Mouse (Mus musculus): ENCODE data around the gene Lingo2. TPM values are rescaled to one million over a fixed set of nuclear protein-coding genes. Genes with fewer than 3 reads are reported as not detected.

The Lingo2 gene
- polyA plus RNA-seq, 1 experiment from 2014 or later, result 2.4 TPM

DNA sequence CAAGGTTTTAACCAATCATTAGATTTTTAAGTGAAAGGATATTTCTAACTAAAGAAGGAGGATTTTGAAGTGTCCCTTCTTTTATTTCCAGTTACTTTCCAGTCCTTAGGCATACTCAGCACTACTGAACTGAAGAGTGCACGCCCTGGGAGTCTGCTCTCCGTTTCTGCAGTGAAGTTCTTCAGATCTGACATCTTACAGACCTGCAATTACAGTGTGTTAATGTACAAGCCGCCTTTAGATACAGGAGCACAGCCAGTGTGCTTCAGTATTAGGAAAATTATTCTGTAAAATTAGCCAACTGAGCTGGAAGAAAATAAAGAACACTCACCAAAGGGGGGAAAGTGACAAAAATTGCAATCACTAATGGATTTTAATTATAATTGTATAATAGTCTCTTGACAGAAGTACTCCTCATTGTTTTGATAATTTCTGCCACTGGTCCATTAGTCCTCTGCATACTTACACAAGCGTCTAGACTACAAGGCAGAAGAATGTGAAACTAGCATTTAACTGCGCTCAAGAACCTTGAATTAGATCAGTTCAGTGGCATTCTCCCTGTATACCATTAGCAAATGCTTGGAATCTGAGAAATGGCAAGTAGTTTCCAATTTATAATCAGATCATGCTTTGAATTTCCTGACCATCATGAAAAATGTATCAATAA, 1167.2 kb downstream of the Lingo2 start:
- Histone ChIP-seq H3K27me3 (ENCODE audit: control insufficient read depth, insufficient read depth, low read length) (no peaks in the 10 kb centered on the region), H3K9ac (ENCODE audit: low read length) (no peak overlapping the region), H3K36me3 (ENCODE audit: control insufficient read depth, insufficient read depth, low read length) (no peaks in the 10 kb centered on the region), H3K4me1 (ENCODE audit: control insufficient read depth, insufficient read depth, low read length) (no peaks in the 10 kb centered on the region), H3K9me3 (ENCODE audit: control insufficient read depth, low read length) (no peaks in the 10 kb centered on the region), H3K4me2 (no peak overlapping the region), H3K4me3 (ENCODE audit: low read depth, low read length) (no peak overlapping the region), H3K27ac (ENCODE audit: low read depth, low read length) (no peak overlapping the region)
- ATAC-seq (ENCODE audit: low FRiP score) (no peak), DNase-seq (ENCODE audit: low spot score, missing footprints) (no peak)
- WGBS, result 78% methylated on average over 5 of the region's 5 CpGs

DNA sequence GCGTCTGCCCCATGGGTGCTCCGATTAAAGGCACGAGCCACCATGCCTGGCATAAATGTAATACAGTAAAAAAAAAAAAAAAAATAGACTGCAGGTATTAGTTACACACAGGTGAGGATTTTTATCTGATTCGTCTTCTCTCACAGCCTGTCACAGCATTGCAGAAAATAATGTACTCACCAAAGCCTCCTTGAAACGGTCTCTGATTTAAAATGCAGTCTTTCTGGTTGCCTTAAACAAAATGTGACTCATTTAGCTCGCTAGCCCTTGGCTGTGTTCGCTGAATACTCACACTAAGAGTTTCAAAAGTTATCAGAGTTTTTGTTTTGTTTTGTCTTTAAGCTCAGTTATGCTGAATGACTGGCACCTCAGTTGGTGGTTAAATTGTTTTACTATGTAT, 1180.7 kb downstream of the Lingo2 start:
- H3K9me3 ChIP-seq (ENCODE audit: control insufficient read depth, low read length), result no peaks in the 10 kb centered on the region
- no peak overlapping the region for H3K9ac ChIP-seq (ENCODE audit: low read length)
- H3K4me1 ChIP-seq (ENCODE audit: control insufficient read depth, insufficient read depth, low read length), result peaks cover 4% of the 10 kb centered on the region; the same call in 1 of the 2 replicates
- no peaks in the 10 kb centered on the region for H3K27me3 ChIP-seq (ENCODE audit: control insufficient read depth, insufficient read depth, low read length)
- DNase-seq (ENCODE audit: low spot score, missing footprints) (peak; percentile 51), ATAC-seq (ENCODE audit: low FRiP score) (no peak)
- WGBS, result 68% methylated on average over 7 of the region's 7 CpGs
- H3K4me3 ChIP-seq (ENCODE audit: low read depth, low read length), result no peak overlapping the region
- H3K4me2 ChIP-seq, result no peak overlapping the region
- H3K36me3 ChIP-seq (ENCODE audit: control insufficient read depth, insufficient read depth, low read length), result no peaks in the 10 kb centered on the region
- no peak overlapping the region for H3K27ac ChIP-seq (ENCODE audit: low read depth, low read length)

DNA sequence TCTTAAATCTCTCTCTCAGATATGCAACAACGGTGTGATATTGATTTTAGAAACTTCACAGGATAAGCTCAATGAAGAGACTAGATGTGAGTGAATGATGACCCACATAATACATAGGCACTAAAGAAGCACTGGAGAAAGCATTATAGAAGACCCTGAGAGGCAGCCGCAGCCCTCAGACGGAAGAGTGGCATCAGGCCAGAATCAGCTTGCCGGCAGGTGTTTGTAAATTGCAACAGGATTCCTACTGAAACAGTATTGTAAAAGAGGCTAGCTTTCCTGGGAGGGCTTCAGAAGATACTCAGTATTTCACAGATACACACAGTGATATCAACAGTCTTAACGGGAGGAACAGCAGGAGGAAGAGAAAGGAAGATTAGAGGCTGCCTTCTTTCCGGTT, 1184.6 kb downstream of the Lingo2 start:
- peaks cover 4% of the 10 kb centered on the region; the same call in 1 of the 2 replicates for H3K4me1 ChIP-seq (ENCODE audit: control insufficient read depth, insufficient read depth, low read length)

GRCm38 (mm10) chr4:35761181-35761580, 1190.4 kb downstream of the Lingo2 start:
- Histone ChIP-seq H3K4me3 (ENCODE audit: low read depth, low read length) (no peak overlapping the region), H3K9me3 (ENCODE audit: control insufficient read depth, low read length) (no peaks in the 10 kb centered on the region), H3K36me3 (ENCODE audit: control insufficient read depth, insufficient read depth, low read length) (no peaks in the 10 kb centered on the region), H3K4me1 (ENCODE audit: control insufficient read depth, insufficient read depth, low read length) (no peaks in the 10 kb centered on the region), H3K27me3 (ENCODE audit: control insufficient read depth, insufficient read depth, low read length) (no peaks in the 10 kb centered on the region), H3K4me2 (no peak overlapping the region), H3K27ac (ENCODE audit: low read depth, low read length) (no peak overlapping the region), H3K9ac (ENCODE audit: low read length) (no peak overlapping the region)
- WGBS, result 88% methylated on average over 5 of the region's 5 CpGs
- ATAC-seq (ENCODE audit: low FRiP score), result no peak
- no peak for DNase-seq (ENCODE audit: low spot score, missing footprints)

More for the DNA sequence above, 1184.6 kb downstream of the Lingo2 start:
- WGBS, result 87% methylated on average over 6 of the region's 6 CpGs
- Histone ChIP-seq H3K4me2 (no peak overlapping the region), H3K27ac (ENCODE audit: low read depth, low read length) (no peak overlapping the region), H3K9ac (ENCODE audit: low read length) (no peak overlapping the region), H3K36me3 (ENCODE audit: control insufficient read depth, insufficient read depth, low read length) (no peaks in the 10 kb centered on the region), H3K27me3 (ENCODE audit: control insufficient read depth, insufficient read depth, low read length) (no peaks in the 10 kb centered on the region), H3K4me3 (ENCODE audit: low read depth, low read length) (no peak overlapping the region), H3K9me3 (ENCODE audit: control insufficient read depth, low read length) (no peaks in the 10 kb centered on the region)
- ATAC-seq (ENCODE audit: low FRiP score) (no peak), DNase-seq (ENCODE audit: low spot score, missing footprints) (peak; percentile 14)

GRCm38 (mm10) chr4:35752121-35752860, 1199.3 kb downstream of the Lingo2 start:
- no peaks in the 10 kb centered on the region for H3K36me3 ChIP-seq (ENCODE audit: control insufficient read depth, insufficient read depth, low read length)
- no peak overlapping the region for H3K27ac ChIP-seq (ENCODE audit: low read depth, low read length)
- H3K4me3 ChIP-seq (ENCODE audit: low read depth, low read length), result no peak overlapping the region
- WGBS, result 86% methylated on average over 6 of the region's 6 CpGs
- no peak overlapping the region for H3K9ac ChIP-seq (ENCODE audit: low read length)
- DNase-seq (ENCODE audit: low spot score, missing footprints) (no peak), ATAC-seq (ENCODE audit: low FRiP score) (no peak)
- no peak overlapping the region for H3K4me2 ChIP-seq
- H3K27me3 ChIP-seq (ENCODE audit: control insufficient read depth, insufficient read depth, low read length), result no peaks in the 10 kb centered on the region
- H3K4me1 ChIP-seq (ENCODE audit: control insufficient read depth, insufficient read depth, low read length), result no peaks in the 10 kb centered on the region
- no peaks in the 10 kb centered on the region for H3K9me3 ChIP-seq (ENCODE audit: control insufficient read depth, low read length)

- no peaks in the 10 kb centered on the region for H3K9me3 ChIP-seq (ENCODE audit: control insufficient read depth, low read length)
- no peak overlapping the region for H3K27ac ChIP-seq (ENCODE audit: low read depth, low read length)
- H3K4me3 ChIP-seq (ENCODE audit: low read depth, low read length), result no peak overlapping the region
- H3K9ac ChIP-seq (ENCODE audit: low read length), result no peak overlapping the region
- 63% methylated on average over 6 of the region's 6 CpGs for WGBS
- no peaks in the 10 kb centered on the region for H3K27me3 ChIP-seq (ENCODE audit: control insufficient read depth, insufficient read depth, low read length)
- no peak for ATAC-seq (ENCODE audit: low FRiP score)
- peak; percentile 45 for DNase-seq (ENCODE audit: low spot score, missing footprints)
- no peaks in the 10 kb centered on the region for H3K36me3 ChIP-seq (ENCODE audit: control insufficient read depth, insufficient read depth, low read length)
- H3K4me2 ChIP-seq, result no peak overlapping the region
- no peaks in the 10 kb centered on the region for H3K4me1 ChIP-seq (ENCODE audit: control insufficient read depth, insufficient read depth, low read length)
Measured at GRCm38 (mm10) chr4:35746693-35747092, 1204.9 kb downstream of the Lingo2 start.

- WGBS, result 58% methylated on average over 1 of the region's 1 CpGs
- DNase-seq (ENCODE audit: low spot score, missing footprints), result peak; percentile 6
- Histone ChIP-seq H3K27me3 (ENCODE audit: control insufficient read depth, insufficient read depth, low read length) (no peaks in the 10 kb centered on the region), H3K4me3 (ENCODE audit: low read depth, low read length) (no peak overlapping the region), H3K4me1 (ENCODE audit: control insufficient read depth, insufficient read depth, low read length) (no peaks in the 10 kb centered on the region), H3K36me3 (ENCODE audit: control insufficient read depth, insufficient read depth, low read length) (no peaks in the 10 kb centered on the region), H3K9ac (ENCODE audit: low read length) (no peak overlapping the region), H3K4me2 (no peak overlapping the region), H3K9me3 (ENCODE audit: control insufficient read depth, low read length) (peaks cover 4% of the 10 kb centered on the region; the same call in 1 of the 2 replicates), H3K27ac (ENCODE audit: low read depth, low read length) (no peak overlapping the region)
- ATAC-seq (ENCODE audit: low FRiP score), result no peak
Measured at GRCm38 (mm10) chr4:35724774-35725173, 1226.8 kb downstream of the Lingo2 start.

GRCm38 (mm10) chr4:35704126-35704525, 1247.4 kb downstream of the Lingo2 start:
- Histone ChIP-seq H3K9me3 (ENCODE audit: control insufficient read depth, low read length) (no peaks in the 10 kb centered on the region), H3K4me3 (ENCODE audit: low read depth, low read length) (no peak overlapping the region), H3K27me3 (ENCODE audit: control insufficient read depth, insufficient read depth, low read length) (no peaks in the 10 kb centered on the region), H3K27ac (ENCODE audit: low read depth, low read length) (no peak overlapping the region), H3K4me2 (no peak overlapping the region), H3K9ac (ENCODE audit: low read length) (no peak overlapping the region), H3K4me1 (ENCODE audit: control insufficient read depth, insufficient read depth, low read length) (0 out of 2 replicates have a peak, but pooled peaks cover 4% of the 10 kb centered on the region), H3K36me3 (ENCODE audit: control insufficient read depth, insufficient read depth, low read length) (no peaks in the 10 kb centered on the region)
- DNase-seq (ENCODE audit: low spot score, missing footprints) (peak; percentile 86), ATAC-seq (ENCODE audit: low FRiP score) (peak; percentile 69)
- WGBS, result 1% methylated on average over 2 of the region's 2 CpGs

- H3K27me3 ChIP-seq (ENCODE audit: control insufficient read depth, insufficient read depth, low read length), result no peaks in the 10 kb centered on the region
- no peak for DNase-seq (ENCODE audit: low spot score, missing footprints)
- H3K4me2 ChIP-seq, result no peak overlapping the region
- no peak overlapping the region for H3K9ac ChIP-seq (ENCODE audit: low read length)
- no peak for ATAC-seq (ENCODE audit: low FRiP score)
- 0 out of 2 replicates have a peak, but pooled peaks cover 4% of the 10 kb centered on the region for H3K4me1 ChIP-seq (ENCODE audit: control insufficient read depth, insufficient read depth, low read length)
- no peak overlapping the region for H3K4me3 ChIP-seq (ENCODE audit: low read depth, low read length)
- H3K27ac ChIP-seq (ENCODE audit: low read depth, low read length), result no peak overlapping the region
- 30% methylated on average over 1 of the region's 1 CpGs for WGBS
- H3K9me3 ChIP-seq (ENCODE audit: control insufficient read depth, low read length), result no peaks in the 10 kb centered on the region
- no peaks in the 10 kb centered on the region for H3K36me3 ChIP-seq (ENCODE audit: control insufficient read depth, insufficient read depth, low read length)
Measured at GRCm38 (mm10) chr4:35702661-35703060, 1248.9 kb downstream of the Lingo2 start.
